Mouse (Mus musculus): ENCODE measurements at regions not wholly inside any gene's neighbourhood (a gene's known extent, or its start where the extent isn't known, plus 50 kb on each side); places are given as distances from the start of the nearest gene placed in this dataset.

- DNase-seq, result no peak
Observed at GRCm38 (mm10) chrX:11726524-11727231, 399.1 kb downstream of the H2al1j start.

DNA sequence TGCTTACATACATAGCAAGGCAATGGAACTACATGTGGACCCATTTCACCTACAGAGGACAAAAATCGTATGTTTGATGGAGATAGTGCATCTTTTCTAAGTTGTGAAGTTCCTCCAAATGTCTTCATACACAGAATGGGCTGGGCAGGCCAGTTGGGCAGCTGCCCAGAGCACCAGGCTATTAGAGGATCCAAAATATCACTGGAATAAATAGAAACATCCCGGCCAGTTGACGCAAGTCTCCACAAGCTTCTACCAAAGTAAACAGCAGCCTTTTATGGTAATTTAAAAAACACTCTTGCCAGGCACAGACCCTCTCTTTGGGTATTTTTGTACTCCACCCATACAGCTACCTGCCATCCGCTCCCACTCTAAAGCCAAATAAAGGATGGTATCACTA is 400.9 kb downstream of the H2al1j start:
- no peak for DNase-seq

DNA sequence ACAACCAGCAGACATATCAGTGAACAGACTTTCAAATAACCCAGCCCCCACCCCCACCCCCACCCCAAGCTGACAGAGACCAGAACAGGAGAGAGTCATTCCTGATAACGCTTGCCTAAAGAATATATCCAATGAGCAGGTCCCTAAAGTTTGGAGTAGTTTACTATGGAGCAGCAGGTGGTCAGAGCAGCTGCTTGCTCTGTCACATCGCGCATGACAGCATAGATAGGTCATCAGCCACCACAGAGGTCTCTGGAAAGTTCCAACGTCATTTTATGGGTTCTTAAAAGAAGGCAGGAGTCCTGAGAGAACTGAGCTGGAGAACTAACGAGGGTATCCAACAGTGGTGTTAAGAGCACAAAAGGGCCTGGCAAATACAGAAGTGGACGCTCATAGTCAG is 402.4 kb downstream of the H2al1j start:
- DNase-seq, result no peak

- no peak for DNase-seq
Observed at GRCm38 (mm10) chrX:11732371-11732770, 404.7 kb downstream of the H2al1j start.

GRCm38 (mm10) chrX:11734505-11735435 is 407.1 kb downstream of the H2al1j start:
- no peak for DNase-seq

DNA sequence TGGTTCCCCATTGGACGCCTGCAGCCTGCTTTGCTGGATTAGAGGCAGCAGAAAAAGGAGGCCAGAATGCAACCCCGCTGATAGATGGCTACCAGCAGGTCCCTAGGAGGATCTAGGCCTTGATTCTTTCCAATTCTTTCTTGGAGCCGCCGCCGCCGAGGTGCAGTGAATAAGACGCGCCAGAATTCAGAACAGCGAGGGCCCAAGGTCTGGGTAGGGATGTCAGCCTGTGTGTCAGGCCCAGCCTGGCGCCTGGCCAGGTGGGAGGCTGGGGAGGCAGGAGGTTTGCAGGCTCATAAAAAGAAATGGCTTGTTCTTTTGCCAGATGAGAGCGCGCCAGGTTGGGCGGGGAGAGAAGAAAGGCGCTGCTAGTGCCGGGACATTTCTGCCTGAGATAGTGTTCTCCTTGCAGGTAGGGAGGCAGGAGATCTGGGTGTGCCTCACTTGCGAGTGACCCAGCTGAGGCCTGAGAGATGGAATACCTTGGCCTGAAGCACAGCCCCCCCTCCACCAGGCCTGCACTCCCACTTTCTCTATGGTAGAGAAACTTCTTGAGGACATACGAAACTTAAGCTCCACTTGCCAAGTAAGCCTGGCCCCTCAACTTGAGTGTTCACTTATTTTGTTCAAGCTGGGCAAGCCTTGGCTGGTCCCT is 408.0 kb downstream of the H2al1j start:
- peak; percentile 81 for DNase-seq

DNA sequence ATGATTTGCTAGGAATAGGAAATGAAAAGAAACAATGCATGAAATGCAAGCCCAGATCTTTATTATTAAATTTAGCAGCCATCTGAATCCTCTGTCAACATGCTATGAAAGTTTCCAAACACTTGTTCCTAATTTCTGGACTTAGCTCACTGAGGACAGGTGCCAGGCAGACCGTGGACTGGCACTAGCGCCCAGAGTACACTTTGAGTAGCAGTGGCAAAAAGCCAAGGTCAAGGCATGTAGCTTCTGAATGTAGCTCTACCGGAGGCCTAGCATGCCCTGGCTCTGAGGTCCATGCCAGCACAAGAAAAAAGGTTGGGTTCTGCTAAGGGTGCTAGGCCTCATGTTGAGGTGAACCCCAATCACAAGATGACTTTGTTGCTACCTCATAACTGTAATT is 408.9 kb downstream of the H2al1j start:
- no peak for DNase-seq

DNA sequence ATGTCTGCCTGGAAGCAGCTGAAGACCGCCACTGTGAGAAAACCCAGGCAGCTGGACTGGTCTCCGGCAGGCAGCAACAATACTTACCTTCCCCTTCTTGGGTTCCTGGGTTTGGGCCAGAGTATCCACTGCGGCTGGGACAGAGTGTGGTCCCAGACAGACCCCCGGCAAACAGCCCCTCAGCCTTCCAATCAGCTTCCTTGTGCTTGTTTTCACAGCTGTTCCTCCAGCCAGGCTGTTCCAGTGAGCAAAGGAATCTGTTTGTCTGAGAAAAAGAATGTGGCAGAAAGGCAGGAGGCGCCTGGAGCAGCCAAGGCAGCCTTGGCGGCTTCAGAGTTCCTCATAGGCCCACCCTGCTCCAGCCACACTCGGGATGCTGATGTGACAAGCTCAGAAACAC is 411.9 kb downstream of the H2al1j start:
- no peak for DNase-seq

- no peak for DNase-seq
Observed at GRCm38 (mm10) chrX:11745911-11746310, 414.2 kb downstream of the Bcor start.

DNA sequence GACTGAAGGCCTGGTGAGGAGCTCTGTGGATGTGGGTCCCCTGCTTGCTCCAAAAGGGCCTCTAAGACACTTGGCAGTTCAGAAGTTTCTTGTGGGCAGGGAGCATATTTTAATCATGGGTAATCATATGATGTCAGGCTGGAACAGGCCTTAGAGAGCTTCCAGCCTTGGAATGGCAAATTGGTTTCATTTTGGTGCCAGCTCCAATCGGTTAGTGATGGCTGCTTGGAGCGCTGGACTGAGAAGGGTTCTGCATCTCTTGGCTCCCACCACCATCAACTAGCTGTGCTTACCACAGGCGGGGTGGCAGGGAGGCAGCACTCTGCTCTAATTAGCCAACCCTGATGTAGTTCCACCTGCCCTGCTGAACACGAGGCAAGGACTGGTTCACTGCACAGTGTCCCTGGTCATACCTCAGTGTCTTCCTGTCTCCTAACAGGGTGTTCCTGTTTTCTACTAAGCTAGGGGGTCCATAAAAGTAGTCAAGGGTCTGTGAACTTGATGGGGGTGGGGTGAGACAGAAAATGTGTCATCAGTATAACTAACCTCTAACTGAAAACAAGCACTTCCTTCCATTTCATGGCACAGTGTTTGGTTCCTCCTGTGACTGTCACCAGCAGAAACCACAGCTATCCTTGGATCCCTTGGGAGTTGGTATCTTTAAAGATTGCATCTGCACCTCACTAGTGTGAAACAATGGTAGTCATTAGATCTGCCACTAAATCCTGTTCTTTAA is 412.6 kb downstream of the Bcor start:
- DNase-seq, result no peak

DNA sequence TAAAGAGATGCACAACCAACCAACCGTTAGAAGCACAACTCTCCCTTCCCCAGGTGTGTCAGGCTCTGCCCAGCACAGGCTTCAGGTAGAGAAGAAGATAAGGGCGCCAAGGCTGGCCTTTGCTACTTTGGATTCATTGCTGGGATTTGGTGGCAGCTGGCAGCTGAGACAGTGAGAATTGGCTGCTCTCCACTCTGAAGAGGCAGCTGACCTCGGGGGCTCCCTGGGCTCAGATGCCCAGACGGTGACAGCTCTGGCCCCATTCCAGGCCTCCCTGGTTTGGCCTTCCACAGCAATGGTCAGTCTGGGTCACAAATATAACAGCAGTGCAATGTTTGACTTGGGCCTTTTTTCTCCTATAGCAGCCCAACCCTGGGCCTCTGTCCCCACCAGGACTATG is 411.9 kb downstream of the Bcor start:
- DNase-seq, result peak; percentile 59

GRCm38 (mm10) chrX:11752513-11752912 is 407.6 kb downstream of the Bcor start:
- DNase-seq, result no peak

- DNase-seq, result no peak
Observed at GRCm38 (mm10) chrX:11752973-11753590, 407.1 kb downstream of the Bcor start.

- DNase-seq, result no peak
Observed at GRCm38 (mm10) chrX:11755046-11755445, 405.1 kb downstream of the Bcor start.

DNA sequence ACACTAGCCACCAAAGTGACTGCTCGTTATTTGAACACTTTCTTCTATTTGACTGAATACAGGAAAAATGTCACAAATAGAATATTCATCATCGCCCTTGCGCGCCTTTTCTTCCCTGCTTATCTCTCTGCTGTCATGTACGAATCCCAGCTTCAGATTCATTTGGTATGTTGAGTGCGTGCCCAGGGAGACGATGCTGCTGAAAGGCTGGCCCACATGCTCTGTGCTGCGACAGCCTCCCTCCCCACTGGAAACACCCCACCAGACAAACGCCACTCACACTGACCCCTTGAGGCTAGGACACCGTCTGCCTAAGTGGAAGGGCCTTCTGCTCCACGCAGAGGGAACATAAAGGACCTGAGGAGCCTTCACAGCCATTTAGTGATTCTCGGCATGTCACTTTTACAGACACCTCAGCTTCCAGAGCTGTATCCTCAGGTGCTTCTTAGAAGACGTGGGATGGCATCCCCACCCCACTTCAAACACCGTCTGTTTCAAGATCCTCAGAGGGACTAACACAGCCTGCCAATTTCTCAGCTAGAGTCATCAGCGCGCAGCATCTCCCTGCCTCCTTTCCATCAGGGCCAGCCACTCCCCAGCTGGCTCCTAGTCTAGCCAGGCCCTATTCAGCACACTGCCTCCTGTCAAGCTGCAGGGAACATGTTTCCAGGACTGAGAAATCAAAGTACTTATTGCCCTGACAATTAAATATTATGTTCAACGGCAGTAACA is 396.6 kb downstream of the Bcor start:
- DNase-seq, result peak; percentile 20

GRCm38 (mm10) chrX:11776236-11776899 is 383.8 kb downstream of the Bcor start:
- DNase-seq, result no peak

DNA sequence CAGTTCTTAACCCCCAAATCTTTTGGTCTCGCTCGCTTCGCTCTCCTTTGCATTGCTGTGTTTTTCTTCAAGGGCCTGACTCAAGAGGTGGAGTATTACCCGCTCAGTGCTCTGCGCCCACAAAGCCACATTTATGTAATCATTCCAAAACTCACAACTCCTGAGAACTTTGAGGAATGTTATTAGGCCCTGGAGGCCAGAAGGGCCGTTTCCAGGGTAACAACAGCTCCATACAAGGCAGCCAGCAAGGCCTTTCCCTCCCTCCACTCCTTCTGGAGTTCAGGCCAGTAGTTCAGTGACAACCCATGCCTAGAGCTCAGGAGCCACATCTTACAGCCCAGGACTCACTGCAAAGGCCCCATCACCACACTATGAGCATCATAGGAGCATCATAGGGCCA is 365.1 kb downstream of the Bcor start:
- DNase-seq, result no peak

- DNase-seq, result peak; percentile 45
Observed at GRCm38 (mm10) chrX:11797870-11798269, 362.3 kb downstream of the Bcor start.

DNA sequence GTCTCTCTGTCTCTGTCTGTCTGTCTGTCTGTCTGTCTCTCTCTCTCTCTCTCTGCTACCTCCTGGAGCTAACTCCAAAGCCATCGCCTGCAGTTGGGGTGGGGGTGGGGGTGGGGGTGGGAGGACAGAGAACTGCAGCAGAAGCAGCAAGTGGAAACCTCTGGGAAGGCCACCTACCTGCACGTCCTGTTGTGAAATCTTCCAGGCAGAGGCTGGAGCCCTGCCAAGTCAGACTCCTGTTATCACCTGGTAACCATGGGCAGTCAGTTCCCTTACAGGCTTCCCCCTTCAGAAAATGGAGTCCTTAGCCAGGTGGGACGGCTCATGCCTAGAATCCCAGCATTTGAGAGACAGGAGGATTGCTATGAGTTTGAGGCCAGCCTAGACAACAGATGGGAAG is 361.8 kb downstream of the Bcor start:
- DNase-seq, result no peak

DNA sequence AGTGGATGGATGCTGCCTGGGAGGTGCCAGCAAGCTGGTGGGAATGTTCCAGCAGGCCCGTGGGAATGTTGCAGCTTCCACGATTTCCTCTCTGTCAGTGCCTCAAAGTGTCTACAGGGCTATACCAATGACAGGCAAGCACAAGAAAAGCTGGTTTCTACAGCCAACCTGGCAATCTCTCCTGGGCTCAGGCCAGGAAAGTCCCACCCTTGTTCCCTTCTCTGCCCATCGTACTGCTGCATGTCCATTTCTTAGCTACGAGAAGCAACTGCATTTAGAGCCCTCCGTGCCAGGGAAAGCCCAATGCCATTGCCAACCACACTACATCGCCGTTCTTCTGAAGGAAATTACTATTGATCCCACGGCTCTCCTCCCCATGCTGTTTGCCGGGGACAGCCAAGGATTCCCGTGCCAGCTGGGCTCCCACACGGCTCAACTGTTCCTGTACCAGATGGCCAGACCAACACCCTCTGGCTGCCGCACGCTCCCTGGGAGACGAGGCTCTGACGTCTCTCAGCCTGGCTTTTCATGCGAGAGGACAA is 359.7 kb downstream of the Bcor start:
- peak; percentile 82 for DNase-seq

DNA sequence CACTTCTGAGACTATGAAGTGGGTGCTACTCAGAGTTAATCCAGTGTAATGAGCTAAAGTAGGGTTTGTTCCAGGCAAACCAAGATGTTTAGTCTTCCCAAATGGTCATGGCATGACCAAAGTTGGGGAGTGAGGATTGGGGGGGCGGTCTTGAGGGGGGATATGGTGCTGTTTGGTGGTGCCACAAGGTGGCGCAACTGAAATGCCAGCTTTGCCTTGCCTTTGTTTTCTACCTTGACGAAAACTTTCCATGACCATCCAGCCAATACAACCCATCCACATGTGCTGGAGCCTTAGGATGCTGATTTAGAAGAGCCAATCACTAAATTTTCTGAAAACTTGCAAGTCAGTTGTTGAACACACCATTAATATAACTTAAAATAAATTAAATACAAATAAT is 358.9 kb downstream of the Bcor start:
- DNase-seq, result no peak
